Mouse (Mus musculus) heart, embryonic 11.5 days (tissue): ENCODE results near the gene Gm6096. TPM values are rescaled to one million over a fixed set of nuclear protein-coding genes. Genes with fewer than 3 reads are reported as not detected.

Experiments
- polyA plus RNA-seq: library from polyadenylated mRNA; unstranded; fragments of >200 nt; fragmentation: Nextera tagmentation; extraction: Ambion mirVana; gene quantifications from 2 replicates; pipeline ENCODE4 v1.2.1, GENCODE M21; 2014

The Gm6096 gene
- polyA plus RNA-seq, 1 experiment from 2014 or later, result 0.80 TPM

Other genes with a start within 250 kb of the Gm6096 start
- not detected in 2 replicates for gene Scgb2b27, start 237.1 kb upstream of the Gm6096 start, polyA plus RNA-seq
- gene Scgb1b27, start 229.6 kb upstream of the Gm6096 start, polyA plus RNA-seq, result not detected in 2 replicates
- not detected in 2 replicates for gene Scgb1b30, start 155.6 kb upstream of the Gm6096 start, polyA plus RNA-seq
- gene Wtip, start 117.8 kb upstream of the Gm6096 start, polyA plus RNA-seq, result 4.8 and 7.4 TPM in 2 replicates
- 125 and 128 TPM in 2 replicates for gene Uba2, start 81.4 kb upstream of the Gm6096 start, polyA plus RNA-seq
- gene Pdcd2l, start 54.4 kb upstream of the Gm6096 start, polyA plus RNA-seq, result 46.7 and 49.7 TPM in 2 replicates
- gene Gpi1, start 20.7 kb upstream of the Gm6096 start, polyA plus RNA-seq, result 798 and 824 TPM in 2 replicates
- gene 4931406P16Rik, start 62.5 kb downstream of the Gm6096 start, polyA plus RNA-seq, result 46.2 and 56.2 TPM in 2 replicates
- 41.7 and 46.4 TPM in 2 replicates for gene Lsm14a, start 142.3 kb downstream of the Gm6096 start, polyA plus RNA-seq